Mouse (Mus musculus): ENCODE measurements at regions not wholly inside any gene's neighbourhood (a gene's known extent, or its start where the extent isn't known, plus 50 kb on each side); places are given as distances from the start of the nearest gene placed in this dataset.

- intact Hi-C loops (cut with DNase I) = no loop called here
- no peak for DNase-seq
Measured at GRCm38 (mm10) chr16:77537351-77537750, 64.5 kb downstream of the Gm11146 start.

- intact Hi-C loops (cut with DNase I) = no loop called here
- DNase-seq = no peak
Measured at GRCm38 (mm10) chr16:77536746-77537145, 65.1 kb downstream of the Gm11146 start.

GRCm38 (mm10) chr16:77536314-77536713, 65.6 kb downstream of the Gm11146 start:
- intact Hi-C loops (cut with DNase I) = no loop called here

GRCm38 (mm10) chr16:77535021-77535420, 66.9 kb downstream of the Gm11146 start:
- intact Hi-C loops (cut with DNase I) = no loop called here
- DNase-seq = no peak

More at GRCm38 (mm10) chr16:77536314-77536713, 65.6 kb downstream of the Gm11146 start:
- DNase-seq = no peak

- DNase-seq = no peak
- intact Hi-C loops (cut with DNase I) = no loop called here
Measured at GRCm38 (mm10) chr16:77531596-77531995, 70.3 kb downstream of the Gm11146 start.

- DNase-seq = no peak
- intact Hi-C loops (cut with DNase I) = no loop called here
Measured at GRCm38 (mm10) chr16:77527951-77528350, 73.9 kb downstream of the Gm11146 start.

- intact Hi-C loops (cut with DNase I) = no loop called here
- DNase-seq = no peak
Measured at GRCm38 (mm10) chr16:77514606-77515005, 87.3 kb downstream of the Gm11146 start.

GRCm38 (mm10) chr16:77503556-77503955, 98.3 kb downstream of the Gm11146 start:
- DNase-seq = peak in 1 of 2 experiments; percentile 14

GRCm38 (mm10) chr16:77502916-77503315, 99.0 kb downstream of the Gm11146 start:
- DNase-seq = no peak
- intact Hi-C loops (cut with DNase I) = loop anchor here (5.0 kb wide), 2 partner anchors 49 to 486 kb away; no protein-coding TSS in a partner anchor

More at GRCm38 (mm10) chr16:77503556-77503955, 98.3 kb downstream of the Gm11146 start:
- intact Hi-C loops (cut with DNase I) = loop anchor here (5.0 kb wide), 2 partner anchors 49 to 486 kb away; no protein-coding TSS in a partner anchor

GRCm38 (mm10) chr16:77502026-77502425, 99.9 kb downstream of the Gm11146 start:
- intact Hi-C loops (cut with DNase I) = loop anchor here (5.0 kb wide), 2 partner anchors 50 to 485 kb away; no protein-coding TSS in a partner anchor
- no peak for DNase-seq

GRCm38 (mm10) chr16:77500981-77501380, 100.9 kb downstream of the Gm11146 start:
- peak; percentile 22 to 28 for DNase-seq
- intact Hi-C loops (cut with DNase I) = loop anchor here (2.0 to 5.0 kb wide), 4 partner anchors 51 to 484 kb away; no protein-coding TSS in a partner anchor

GRCm38 (mm10) chr16:77500413-77500812, 101.5 kb downstream of the Gm11146 start:
- DNase-seq = peak; percentile 28 to 53
- intact Hi-C loops (cut with DNase I) = loop anchor here (2.0 to 5.0 kb wide), 4 partner anchors 52 to 483 kb away; no protein-coding TSS in a partner anchor

GRCm38 (mm10) chr16:77499537-77500301, 102.2 kb downstream of the Gm11146 start:
- DNase-seq = peak; percentile 77 to 84
- intact Hi-C loops (cut with DNase I) = loop anchor here (2.0 to 5.0 kb wide), 4 partner anchors 53 to 482 kb away; no protein-coding TSS in a partner anchor

GRCm38 (mm10) chr16:77495310-77495709, 106.6 kb downstream of the Gm11146 start:
- intact Hi-C loops (cut with DNase I) = no loop called here

GRCm38 (mm10) chr16:77494042-77494441, 107.9 kb downstream of the Gm11146 start:
- no peak for DNase-seq
- intact Hi-C loops (cut with DNase I) = no loop called here

More at GRCm38 (mm10) chr16:77495310-77495709, 106.6 kb downstream of the Gm11146 start:
- no peak for DNase-seq

- intact Hi-C loops (cut with DNase I) = no loop called here
- DNase-seq = no peak
Measured at GRCm38 (mm10) chr16:77488155-77488554, 113.7 kb downstream of the Gm11146 start.

GRCm38 (mm10) chr16:77479812-77480211, 122.1 kb downstream of the Gm11146 start:
- no peak for DNase-seq

GRCm38 (mm10) chr16:77471868-77472267, 130.0 kb downstream of the Gm11146 start:
- intact Hi-C loops (cut with DNase I) = no loop called here

More at GRCm38 (mm10) chr16:77479812-77480211, 122.1 kb downstream of the Gm11146 start:
- intact Hi-C loops (cut with DNase I) = no loop called here

GRCm38 (mm10) chr16:77469903-77470302, 132.0 kb downstream of the Gm11146 start:
- intact Hi-C loops (cut with DNase I) = no loop called here
- no peak for DNase-seq

More at GRCm38 (mm10) chr16:77471868-77472267, 130.0 kb downstream of the Gm11146 start:
- no peak for DNase-seq

- intact Hi-C loops (cut with DNase I) = no loop called here
- no peak for DNase-seq
Measured at GRCm38 (mm10) chr16:77469328-77469875, 132.5 kb downstream of the Gm11146 start.

- intact Hi-C loops (cut with DNase I) = no loop called here
- no peak for DNase-seq
Measured at GRCm38 (mm10) chr16:77467216-77467615, 134.7 kb downstream of the Gm11146 start.

All from heart, postnatal 36 days (tissue).